Mouse (Mus musculus) heart, adult 2 months (tissue): ENCODE measurements around the gene Bola3.

Source experiments
- CTCF ChIP-seq: fragments of 200-600 bp; IDR thresholded peaks from 2 replicates; pipeline ENCODE4 v1.8.1; 2022; ENCODE audit warnings: antibody characterized with exemption, mild to moderate bottlenecking, moderate library complexity
- EP300 ChIP-seq: fragments of 200-500 bp; IDR thresholded peaks from 2 replicates; pipeline ENCODE4 v1.6.1; 2011; ENCODE audit warnings: low read depth, low read length, control low read depth; ENCODE audit not compliant: insufficient read depth
- POLR2A ChIP-seq: fragments of 200-500 bp; IDR thresholded peaks from 2 replicates; pipeline ENCODE4 v1.6.1; 2011; ENCODE audit warnings: mild to moderate bottlenecking, low read depth, low read length, control low read depth; ENCODE audit not compliant: insufficient read depth

- TF ChIP-seq CTCF (no peak), POLR2A (no peak), EP300 (no peak)
Measured at GRCm38 (mm10) chr6:83385569-83386090, 36.7 kb downstream of the Bola3 start.
